Mouse (Mus musculus) bone marrow macrophage, adult 2 months (primary cell): ENCODE measurements at regions not wholly inside any gene's neighbourhood (a gene's known extent, or its start where the extent isn't known, plus 50 kb on each side); places are given as distances from the start of the nearest gene placed in this dataset.

Experiments used
- CTCF ChIP-seq: IDR thresholded peaks from 2 replicates; pipeline ENCODE4 v1.5.1; 2012; ENCODE audit warnings: low read depth, mild to moderate bottlenecking, low read length, moderate library complexity
- POLR2A ChIP-seq: IDR thresholded peaks from 2 replicates; pipeline ENCODE4 v1.6.1; 2012; ENCODE audit warnings: mild to moderate bottlenecking, low read depth, low read length, borderline replicate concordance

DNA sequence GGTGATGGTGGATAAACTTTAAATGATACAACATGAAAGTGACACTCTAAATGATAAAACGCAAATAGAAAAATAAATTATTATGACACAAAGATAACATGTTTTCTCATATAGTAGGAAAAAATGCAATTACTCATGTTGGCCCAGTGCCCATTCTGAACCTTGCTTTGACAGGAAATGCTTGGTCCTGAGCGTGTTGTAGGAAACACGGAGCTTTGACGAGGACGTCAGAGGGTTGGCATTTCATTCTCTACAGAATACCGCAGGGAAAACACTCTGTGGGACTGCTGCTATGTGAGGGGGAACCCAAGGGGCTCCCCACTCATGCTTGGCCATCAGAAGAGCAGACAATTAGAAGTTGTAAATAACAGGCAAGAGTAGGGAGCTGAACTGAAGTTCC is 150.6 kb downstream of the Moxd1 start:
- no peak for TF ChIP-seq CTCF
- TF ChIP-seq POLR2A = no peak
